Mouse (Mus musculus) E14TG2a.4 (cell line): ENCODE measurements around the gene Impdh2.

ENCODE experiments used
- CTCF ChIP-seq: conservative IDR thresholded peaks from 2 replicates; pipeline ENCODE4 v1.5.1; 2014; ENCODE audit warnings: low read length
- NANOG ChIP-seq: IDR thresholded peaks from 2 replicates; pipeline ENCODE4 v1.6.1; 2014; ENCODE audit warnings: borderline replicate concordance, low read length, mixed read lengths
- POU5F1 ChIP-seq: IDR thresholded peaks from 2 replicates; pipeline ENCODE4 v1.6.1; 2014; ENCODE audit warnings: low read length, borderline replicate concordance

DNA sequence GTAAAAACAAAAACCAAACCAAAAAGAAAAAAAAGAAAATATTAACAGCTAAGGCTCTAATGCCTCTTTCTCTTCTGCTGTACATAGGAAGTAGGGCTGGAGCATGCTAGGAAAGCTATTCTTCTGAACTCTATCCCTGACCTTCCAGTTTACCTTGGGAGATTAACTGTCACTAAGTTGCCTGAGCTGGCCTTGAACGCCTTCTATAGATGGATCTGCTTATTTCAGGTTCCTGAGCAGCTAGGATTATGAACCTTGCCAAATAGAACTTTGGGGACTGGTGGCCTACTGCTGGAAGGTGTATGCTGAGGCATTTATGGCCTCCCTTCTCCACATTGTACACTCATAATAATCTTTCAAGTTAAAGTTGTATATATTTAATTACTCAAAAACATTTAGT, 29.1 kb upstream of the Impdh2 start:
- TF ChIP-seq CTCF: no peak
- TF ChIP-seq POU5F1: no peak
- TF ChIP-seq NANOG: no peak
